Mouse (Mus musculus) forebrain, embryonic 10.5 days (tissue): Measurements from ENCODE around the gene Dlgap3. TPM values are rescaled to one million over a fixed set of nuclear protein-coding genes. Genes with fewer than 3 reads are reported as not detected.

Source experiments
- DNase-seq: peaks from one replicate; pipeline ENCODE4 v3.0.0-alpha.2; 2017; ENCODE audit warnings: low spot score; ENCODE audit errors: extremely low spot score
- H3K27ac ChIP-seq: fragments of 300-500 bp; sonication (generic); 2 replicates; pipeline ENCODE4 v1.5.1; 2016; ENCODE audit warnings: mild to moderate bottlenecking
- H3K27me3 ChIP-seq: fragments of 300-500 bp; sonication (generic); 2 replicates; pipeline ENCODE4 v1.6.1; 2016; ENCODE audit warnings: mild to moderate bottlenecking; ENCODE audit not compliant: poor library complexity, severe bottlenecking
- H3K36me3 ChIP-seq: fragments of 300-500 bp; sonication (generic); replicated peaks from 2 replicates; pipeline ENCODE4 v1.6.1; 2016; ENCODE audit warnings: mild to moderate bottlenecking, moderate library complexity
- H3K4me1 ChIP-seq: fragments of 300-500 bp; sonication (generic); 2 replicates; pipeline ENCODE4 v1.6.1; 2016
- H3K4me3 ChIP-seq: fragments of 300-500 bp; sonication (generic); 2 replicates; pipeline ENCODE4 v1.5.1; 2016; ENCODE audit warnings: mild to moderate bottlenecking, moderate library complexity
- H3K9me3 ChIP-seq: fragments of 300-500 bp; sonication (generic); 2 replicates; pipeline ENCODE4 v1.6.1; 2016; ENCODE audit warnings: mild to moderate bottlenecking, moderate library complexity
- whole genome bisulfite sequencing: fragments of 180-500 bp; shearing (Covaris S2); methylation state at CpG from one replicate; pipeline ENCODE4 v1.1.7; 2016; 5-methylcytosine and 5-hydroxymethylcytosine counted together
- polyA plus RNA-seq: library from polyadenylated mRNA; unstranded; fragments of >200 nt; fragmentation: Nextera tagmentation; extraction: Ambion mirVana; gene quantifications from 2 replicates; pipeline ENCODE4 v1.2.1, GENCODE M21; 2016

Gene Dlgap3
- polyA plus RNA-seq, 1 experiment from 2014 or later = 1.0 TPM

DNA sequence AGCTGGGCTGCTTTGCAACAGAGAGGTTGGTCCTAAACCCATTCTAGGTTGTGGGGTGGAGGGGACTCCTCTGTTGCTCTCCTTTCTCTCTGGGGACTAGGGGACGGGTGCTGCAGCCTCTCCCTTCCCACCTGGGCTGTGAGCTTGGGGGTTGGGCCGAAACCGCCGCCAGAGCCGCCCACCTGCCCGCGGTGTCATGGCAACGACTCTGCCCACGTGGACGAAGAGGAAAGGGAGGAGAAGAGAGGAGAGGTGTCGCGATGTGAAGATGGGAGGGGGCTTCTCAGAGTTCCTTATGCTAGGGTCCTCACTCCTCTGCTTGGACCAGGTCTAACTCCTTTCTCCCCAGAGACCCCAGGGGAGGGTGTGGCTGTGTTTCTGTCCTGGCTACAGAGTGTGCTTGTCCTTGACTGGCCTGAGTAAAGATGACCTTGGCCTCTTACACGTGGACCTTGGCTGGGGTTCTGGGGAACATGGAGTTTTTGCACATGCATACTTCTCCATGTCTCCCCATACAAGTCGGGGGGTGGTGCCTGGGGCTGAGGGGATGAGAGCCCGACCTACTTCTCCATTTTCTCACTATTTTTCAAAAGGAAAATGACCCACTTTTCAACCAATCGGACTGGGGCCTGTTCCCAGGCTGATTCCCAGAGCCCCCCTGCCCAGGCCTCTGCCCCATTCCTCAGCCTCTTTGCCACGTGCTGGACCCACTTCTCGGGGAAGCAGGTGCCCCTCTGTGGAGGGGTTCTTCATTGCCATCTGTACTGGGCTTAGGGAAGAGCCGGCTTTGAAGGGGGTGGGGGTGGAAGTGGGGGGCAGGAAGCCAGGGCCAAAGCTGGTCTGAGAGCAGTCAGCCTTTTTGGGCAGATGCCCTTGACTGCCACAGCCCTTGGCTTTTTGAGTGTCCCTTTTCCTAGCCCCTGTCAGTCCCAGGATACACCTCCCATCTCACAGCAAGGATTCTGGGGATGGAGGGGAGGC, 10.8 kb downstream of the Dlgap3 start:
- peaks cover 32% of the 10 kb centered on the region for H3K27me3 ChIP-seq
- H3K27ac ChIP-seq = no peak overlapping the region
- no peaks in the 10 kb centered on the region for H3K9me3 ChIP-seq
- no peaks in the 10 kb centered on the region for H3K36me3 ChIP-seq
- WGBS = 15% methylated on average over 19 of the region's 19 CpGs
- H3K4me1 ChIP-seq = peaks cover 15% of the 10 kb centered on the region
- 0 out of 2 replicates have a peak overlapping the region, but pooled peaks have one; percentile 11 for H3K4me3 ChIP-seq
- DNase-seq = no peak

DNA sequence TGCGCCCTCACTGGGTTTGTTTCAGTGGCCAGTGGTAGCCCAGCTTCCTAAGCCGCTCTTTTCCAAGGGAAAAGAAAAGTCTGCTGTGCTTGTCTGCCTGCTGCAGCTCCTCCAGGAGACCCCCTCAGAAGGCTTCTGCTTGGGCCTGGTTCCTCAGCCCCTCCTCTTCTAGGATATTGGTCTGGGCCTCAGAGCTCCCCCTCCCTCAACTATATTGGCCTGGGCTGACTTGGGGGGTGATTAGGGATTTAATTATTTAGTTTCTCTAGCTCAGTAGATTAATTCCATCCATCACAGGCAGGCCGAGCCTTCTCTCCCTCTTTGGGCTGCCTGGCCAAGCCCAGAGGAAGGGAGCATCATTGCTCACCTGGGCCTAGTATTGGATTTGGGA, 11.4 kb downstream of the Dlgap3 start:
- Histone ChIP-seq H3K27ac (no peak overlapping the region), H3K36me3 (no peaks in the 10 kb centered on the region), H3K4me3 (no peak overlapping the region), H3K9me3 (no peaks in the 10 kb centered on the region), H3K4me1 (peaks cover 15% of the 10 kb centered on the region), H3K27me3 (peaks cover 32% of the 10 kb centered on the region)
- DNase-seq = no peak
- 67% methylated on average over 3 of the region's 3 CpGs for WGBS

DNA sequence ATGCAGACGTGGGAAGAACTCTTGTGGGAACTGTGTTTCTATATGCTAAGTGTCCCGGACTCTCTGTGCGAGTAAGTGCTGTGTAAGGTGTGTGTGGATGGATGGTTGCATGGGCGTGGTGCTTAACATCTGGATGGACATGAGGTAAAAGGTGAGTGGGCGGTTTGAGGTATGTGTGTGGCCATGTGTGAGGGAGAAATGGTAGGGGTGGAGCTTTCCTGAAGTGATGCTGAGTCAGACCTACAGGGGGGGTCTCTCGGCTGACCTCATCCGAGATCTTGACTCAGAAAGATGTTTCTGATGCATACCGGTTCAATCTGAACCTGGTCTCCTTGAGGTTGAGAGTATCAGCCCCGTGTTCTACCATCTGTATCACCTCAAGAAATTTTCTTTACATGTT, 12.0 kb downstream of the Dlgap3 start:
- H3K36me3 ChIP-seq = no peaks in the 10 kb centered on the region
- 86% methylated on average over 9 of the region's 9 CpGs for WGBS
- H3K9me3 ChIP-seq = no peaks in the 10 kb centered on the region
- no peak overlapping the region for H3K4me3 ChIP-seq
- H3K27ac ChIP-seq = no peak overlapping the region
- H3K4me1 ChIP-seq = peaks cover 15% of the 10 kb centered on the region
- H3K27me3 ChIP-seq = peaks cover 32% of the 10 kb centered on the region
- no peak for DNase-seq

DNA sequence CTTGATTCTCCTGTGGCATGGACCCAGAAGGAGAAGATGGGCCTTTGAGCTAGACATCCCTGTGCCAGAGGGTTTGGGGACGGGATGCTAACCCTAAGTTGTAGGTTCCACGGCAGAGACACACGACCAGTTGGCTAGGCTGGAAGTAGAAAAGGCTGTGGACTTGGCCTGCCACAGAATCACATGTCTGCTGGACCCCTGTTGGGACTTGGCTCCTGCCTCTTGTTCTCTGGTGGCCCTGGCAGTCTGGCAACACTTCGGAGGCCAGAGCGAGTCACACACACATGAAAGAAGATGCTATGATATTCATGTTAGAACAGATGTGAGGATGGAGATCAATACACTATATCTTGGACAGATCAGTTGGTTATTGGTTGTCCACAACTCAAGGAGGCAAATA, 14.9 kb downstream of the Dlgap3 start:
- Histone ChIP-seq H3K9me3 (no peaks in the 10 kb centered on the region), H3K4me1 (peaks cover 13% of the 10 kb centered on the region), H3K27me3 (peaks cover 18% of the 10 kb centered on the region), H3K36me3 (no peaks in the 10 kb centered on the region), H3K4me3 (no peak overlapping the region), H3K27ac (no peak overlapping the region)
- no peak for DNase-seq
- WGBS = 86% methylated on average over 5 of the region's 5 CpGs

DNA sequence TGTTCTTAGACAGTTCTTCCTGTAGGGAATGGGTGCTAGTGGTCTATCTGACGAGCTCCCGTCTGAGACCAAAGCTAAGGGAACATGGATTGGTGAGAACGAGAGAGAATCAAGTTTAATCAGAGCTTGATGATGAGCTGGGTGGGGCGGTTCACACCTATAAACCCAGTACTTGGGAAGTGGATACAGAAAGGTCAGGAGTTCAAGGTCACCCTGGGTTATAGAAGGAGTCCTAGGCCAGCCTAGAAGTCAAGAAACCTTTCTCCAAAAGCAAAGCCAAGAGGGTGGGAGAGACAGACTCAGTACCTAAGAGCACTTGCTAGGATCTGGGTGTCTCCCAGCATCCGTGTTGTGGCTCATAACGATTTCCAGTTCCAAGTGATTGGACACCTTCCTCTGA, 21.9 kb downstream of the Dlgap3 start:
- 87% methylated on average over 6 of the region's 6 CpGs for WGBS
- no peaks in the 10 kb centered on the region for H3K36me3 ChIP-seq
- DNase-seq = no peak
- H3K4me3 ChIP-seq = no peak overlapping the region
- H3K4me1 ChIP-seq = peaks cover 14% of the 10 kb centered on the region
- H3K27ac ChIP-seq = no peak overlapping the region
- H3K9me3 ChIP-seq = no peaks in the 10 kb centered on the region
- no peaks in the 10 kb centered on the region; the same call in 1 of the 2 replicates for H3K27me3 ChIP-seq

DNA sequence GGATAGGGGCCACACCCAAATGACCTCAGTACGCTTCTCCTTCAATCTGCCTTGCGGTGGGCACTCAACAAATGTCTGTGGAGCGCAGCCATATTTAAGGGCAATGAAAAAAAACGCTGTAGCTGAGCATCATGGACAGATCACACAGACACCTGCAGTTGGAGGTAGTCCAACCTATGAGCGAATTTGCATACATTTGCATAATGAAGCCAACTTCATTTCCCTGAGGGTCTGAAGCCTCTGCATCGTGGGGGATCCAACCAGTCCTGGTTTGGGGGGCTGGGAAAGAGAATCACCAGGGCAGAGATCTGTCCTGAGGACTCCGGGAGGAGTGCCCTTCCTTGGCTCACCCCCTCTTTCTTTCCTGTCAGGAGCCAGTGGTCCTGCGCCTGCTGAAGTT, 23.7 kb downstream of the Dlgap3 start:
- Histone ChIP-seq H3K27me3 (no peaks in the 10 kb centered on the region; the same call in 1 of the 2 replicates), H3K27ac (no peak overlapping the region), H3K9me3 (no peaks in the 10 kb centered on the region), H3K36me3 (no peaks in the 10 kb centered on the region), H3K4me1 (peaks cover 14% of the 10 kb centered on the region), H3K4me3 (no peak overlapping the region)
- DNase-seq = no peak
- WGBS = 76% methylated on average over 8 of the region's 8 CpGs

DNA sequence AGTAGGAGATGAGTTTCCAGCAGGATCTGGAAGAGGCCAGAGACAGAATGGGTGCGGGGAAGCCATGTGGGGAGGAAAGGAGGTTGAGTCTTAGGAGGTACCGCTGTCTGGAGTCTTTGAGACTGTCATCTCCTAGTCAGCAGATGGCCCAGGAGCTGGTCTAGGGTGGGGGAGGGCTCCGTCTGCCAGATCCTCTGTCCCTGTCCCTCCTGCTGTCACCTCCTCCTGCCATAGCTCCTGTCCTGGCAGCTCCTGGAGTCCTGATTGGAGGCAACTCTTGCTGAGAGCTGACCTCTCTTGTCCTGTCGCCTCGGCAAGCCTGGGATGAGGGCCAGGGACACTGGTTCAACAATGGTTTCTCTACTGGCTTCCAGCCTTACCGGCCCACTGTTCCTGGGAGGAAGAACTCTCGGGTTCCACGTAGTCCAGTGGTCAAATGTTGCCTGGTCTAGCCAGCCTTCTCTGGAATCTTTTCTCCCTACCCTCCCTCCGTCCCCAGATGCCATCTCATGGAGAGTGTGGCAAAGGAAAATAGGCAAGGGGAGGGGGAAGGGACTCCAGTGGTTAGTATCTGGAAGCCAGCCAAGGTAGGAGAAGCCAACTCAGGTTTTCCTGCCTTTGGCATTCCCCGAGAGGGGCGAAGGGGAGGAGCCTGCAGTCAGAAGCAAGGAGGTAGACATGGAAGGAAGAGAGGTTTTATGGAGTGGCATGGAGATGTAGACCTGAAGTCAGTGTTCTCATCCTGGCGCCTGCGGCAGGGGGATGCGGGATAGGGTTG, 24.6 kb downstream of the Dlgap3 start:
- H3K36me3 ChIP-seq = no peaks in the 10 kb centered on the region
- no peak overlapping the region for H3K27ac ChIP-seq
- no peaks in the 10 kb centered on the region for H3K9me3 ChIP-seq
- WGBS = 78% methylated on average over 14 of the region's 14 CpGs
- H3K4me3 ChIP-seq = no peak overlapping the region
- no peaks in the 10 kb centered on the region; the same call in 1 of the 2 replicates for H3K27me3 ChIP-seq
- no peak for DNase-seq
- H3K4me1 ChIP-seq = peaks cover 15% of the 10 kb centered on the region

DNA sequence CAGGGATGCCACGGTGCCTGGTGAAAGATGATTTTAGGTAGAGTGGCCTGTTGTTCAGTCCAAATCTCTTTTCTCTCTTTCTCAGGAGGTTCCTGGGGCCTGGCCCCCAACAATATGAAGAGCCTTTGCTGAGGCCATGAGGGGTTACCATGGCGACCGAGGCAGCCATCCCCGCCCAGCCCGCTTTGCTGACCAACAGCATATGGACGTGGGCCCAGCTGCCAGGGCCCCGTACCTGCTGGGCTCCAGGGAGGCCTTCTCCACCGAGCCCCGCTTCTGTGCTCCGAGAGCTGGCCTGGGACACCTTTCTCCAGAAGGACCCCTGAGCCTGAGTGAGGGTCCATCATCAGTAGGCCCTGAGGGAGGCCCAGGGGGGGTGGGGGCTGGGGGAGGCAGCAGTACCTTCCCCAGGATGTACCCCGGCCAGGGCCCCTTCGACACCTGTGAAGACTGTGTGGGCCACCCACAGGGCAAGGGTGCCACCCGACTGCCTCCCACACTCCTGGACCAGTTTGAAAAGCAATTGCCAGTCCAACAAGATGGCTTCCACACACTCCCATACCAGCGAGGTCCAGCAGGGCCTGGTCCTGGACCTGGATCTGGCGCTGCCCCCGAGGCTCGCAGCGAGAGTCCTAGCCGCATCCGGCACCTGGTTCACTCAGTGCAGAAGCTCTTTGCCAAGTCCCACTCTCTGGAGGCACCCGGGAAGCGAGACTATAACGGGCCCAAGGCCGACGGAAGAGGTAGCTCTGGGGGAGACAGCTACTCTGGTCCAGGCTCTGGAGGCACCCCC, 25.7 kb downstream of the Dlgap3 start:
- 84% methylated on average over 25 of the region's 25 CpGs for WGBS
- H3K27me3 ChIP-seq = no peaks in the 10 kb centered on the region; the same call in 1 of the 2 replicates
- no peaks in the 10 kb centered on the region for H3K36me3 ChIP-seq
- peaks cover 25% of the 10 kb centered on the region for H3K4me1 ChIP-seq
- H3K4me3 ChIP-seq = no peak overlapping the region
- H3K27ac ChIP-seq = peak overlapping the region; percentile 51
- DNase-seq = no peak
- no peaks in the 10 kb centered on the region for H3K9me3 ChIP-seq

DNA sequence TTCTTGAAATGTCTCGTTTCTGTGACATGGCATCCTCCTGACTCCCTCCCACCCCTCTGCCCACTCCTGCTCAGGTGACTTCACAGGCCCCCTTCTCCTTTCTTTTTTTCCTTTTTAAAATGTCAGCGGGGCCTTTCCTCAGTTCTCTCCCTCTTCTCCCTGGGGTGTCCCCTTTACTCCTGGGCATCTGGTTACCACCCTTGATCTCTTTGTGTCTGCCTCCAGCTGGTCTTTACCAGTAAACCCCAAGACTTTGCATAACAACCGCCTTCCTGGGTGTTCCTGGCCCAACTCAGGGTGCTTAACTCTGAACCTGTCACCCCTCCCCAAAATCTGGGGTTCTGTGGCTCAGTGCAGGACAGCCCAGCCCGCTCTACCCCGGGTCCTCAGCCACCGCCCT, 29.6 kb downstream of the Dlgap3 start:
- H3K27me3 ChIP-seq = no peaks in the 10 kb centered on the region; the same call in 1 of the 2 replicates
- no peaks in the 10 kb centered on the region for H3K9me3 ChIP-seq
- H3K4me3 ChIP-seq = no peak overlapping the region
- no peak overlapping the region for H3K27ac ChIP-seq
- 24% methylated on average over 6 of the region's 6 CpGs for WGBS
- DNase-seq = no peak
- no peaks in the 10 kb centered on the region for H3K36me3 ChIP-seq
- H3K4me1 ChIP-seq = peaks cover 25% of the 10 kb centered on the region

DNA sequence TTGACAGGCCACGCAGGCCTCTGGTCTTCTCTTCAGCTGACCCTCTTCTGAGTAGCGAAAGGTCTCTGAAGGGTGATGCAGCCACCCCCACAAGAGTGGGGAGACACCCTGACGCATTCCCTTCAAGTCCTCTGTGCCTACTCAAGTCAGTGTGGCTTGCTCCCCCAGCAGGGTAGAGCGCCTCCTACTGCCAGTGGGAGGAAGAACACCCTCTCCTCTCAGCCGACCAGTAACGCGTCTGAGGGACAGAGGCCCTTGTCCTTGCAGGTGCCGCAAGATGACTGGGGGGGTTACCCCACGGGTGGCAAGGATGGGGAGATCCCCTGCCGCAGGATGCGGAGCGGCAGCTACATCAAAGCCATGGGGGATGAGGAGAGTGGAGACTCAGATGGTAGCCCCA, 30.4 kb downstream of the Dlgap3 start:
- 57% methylated on average over 12 of the region's 12 CpGs for WGBS
- no peaks in the 10 kb centered on the region; the same call in 1 of the 2 replicates for H3K27me3 ChIP-seq
- no peaks in the 10 kb centered on the region for H3K36me3 ChIP-seq
- DNase-seq = no peak
- no peaks in the 10 kb centered on the region for H3K9me3 ChIP-seq
- no peak overlapping the region for H3K27ac ChIP-seq
- peaks cover 18% of the 10 kb centered on the region for H3K4me1 ChIP-seq
- H3K4me3 ChIP-seq = no peak overlapping the region

DNA sequence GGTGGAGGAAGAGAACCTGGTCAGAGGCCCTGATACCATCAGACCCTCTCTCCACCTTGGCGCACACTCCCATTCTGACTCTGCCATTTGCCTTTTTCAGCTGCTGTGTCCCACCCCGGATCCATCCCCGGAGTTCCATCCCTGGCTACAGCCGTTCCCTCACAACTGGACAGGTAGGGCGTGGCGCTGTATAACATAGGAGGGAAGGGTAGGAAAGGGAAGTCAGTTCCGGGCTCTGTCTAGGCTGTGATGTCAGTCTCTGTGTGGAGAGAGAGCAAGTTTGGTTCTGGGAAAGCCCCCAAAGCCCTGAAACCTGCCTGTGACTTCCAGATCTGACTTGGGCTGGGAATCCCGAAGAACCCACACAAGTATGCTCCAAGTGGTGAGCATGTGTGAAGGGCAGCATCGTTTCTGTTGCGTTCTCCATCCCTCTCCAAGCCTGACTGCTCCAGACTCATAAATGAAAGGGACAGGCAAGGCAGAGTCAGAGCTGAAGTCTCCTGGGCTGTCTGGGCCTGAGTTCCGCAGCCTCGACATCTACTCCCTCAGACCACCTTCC, 31.2 kb downstream of the Dlgap3 start:
- no peak overlapping the region for H3K27ac ChIP-seq
- H3K27me3 ChIP-seq = no peaks in the 10 kb centered on the region; the same call in 1 of the 2 replicates
- DNase-seq = no peak
- no peaks in the 10 kb centered on the region for H3K36me3 ChIP-seq
- H3K9me3 ChIP-seq = no peaks in the 10 kb centered on the region
- H3K4me3 ChIP-seq = no peak overlapping the region
- 90% methylated on average over 12 of the region's 12 CpGs for WGBS
- H3K4me1 ChIP-seq = peaks cover 11% of the 10 kb centered on the region; the same call in 1 of the 2 replicates
